Mouse (Mus musculus) bone marrow, adult 2 months (tissue): Measurements from ENCODE around the gene Me1. TPM values are rescaled to one million over a fixed set of nuclear protein-coding genes. Genes with fewer than 3 reads are reported as not detected.

Source experiments
- H3K27ac ChIP-seq: fragments of 200-500 bp; 2 replicates; pipeline ENCODE4 v1.5.1; 2012; ENCODE audit warnings: low read depth, mild to moderate bottlenecking, control low read depth, inconsistent platforms, low read length; ENCODE audit not compliant: control insufficient read depth, poor library complexity, insufficient read depth
- H3K4me1 ChIP-seq: fragments of 200-500 bp; 2 replicates; pipeline ENCODE4 v1.6.1; 2011; ENCODE audit warnings: low read length; ENCODE audit not compliant: control insufficient read depth, insufficient read depth
- H3K4me3 ChIP-seq: fragments of 200-500 bp; replicated peaks from 2 replicates; pipeline ENCODE3; 2011; ENCODE audit warnings: mild to moderate bottlenecking, low read depth, low read length, control low read depth; ENCODE audit not compliant: control insufficient read depth
- CTCF ChIP-seq: fragments of 200-500 bp; IDR thresholded peaks from 2 replicates; pipeline ENCODE4 v1.5.1; 2011; ENCODE audit warnings: low read length, control low read depth; ENCODE audit not compliant: control insufficient read depth, insufficient read depth
- POLR2A ChIP-seq: fragments of 200-500 bp; IDR thresholded peaks from 2 replicates; pipeline ENCODE4 v1.6.1; 2011; ENCODE audit warnings: low read depth, mild to moderate bottlenecking, control low read depth, low read length, borderline replicate concordance; ENCODE audit not compliant: control insufficient read depth
- WGBS: fragments of 180-500 bp; shearing (Covaris S2); methylation state at CpG from one replicate; pipeline ENCODE4 v1.1.7; 2018; 5-methylcytosine and 5-hydroxymethylcytosine counted together
- polyA plus RNA-seq: library from polyadenylated mRNA; stranded (reverse); fragments of >200 nt; gene quantifications from 2 replicates; pipeline ENCODE4 v1.2.4, GENCODE M21; 2011; ENCODE audit warnings: low replicate concordance; ENCODE audit not compliant: missing spikeins, insufficient read depth, insufficient read length

Gene Me1
- polyA plus RNA-seq, 1 experiment: 3.0 TPM

GRCm38 (mm10) chr9:86630352-86630931 is 65.3 kb downstream of the Me1 start:
- Histone ChIP-seq H3K4me1 (no peaks in the 10 kb centered on the region), H3K27ac (no peak overlapping the region), H3K4me3 (no peak overlapping the region)
- WGBS: 76% methylated on average over 5 of the region's 5 CpGs
- no peak for TF ChIP-seq CTCF
- no peak for TF ChIP-seq POLR2A

- no peak for TF ChIP-seq CTCF
- TF ChIP-seq POLR2A: no peak
- 85% methylated on average over 6 of the region's 6 CpGs for WGBS
- Histone ChIP-seq H3K4me1 (no peaks in the 10 kb centered on the region), H3K4me3 (no peak overlapping the region), H3K27ac (no peak overlapping the region)
Measured at GRCm38 (mm10) chr9:86629379-86629778, 66.4 kb downstream of the Me1 start.

GRCm38 (mm10) chr9:86627745-86628496 is 67.8 kb downstream of the Me1 start:
- no peaks in the 10 kb centered on the region for H3K4me1 ChIP-seq
- WGBS: 87% methylated on average over 10 of the region's 10 CpGs
- no peak overlapping the region for H3K27ac ChIP-seq
- H3K4me3 ChIP-seq: no peak overlapping the region
- no peak for TF ChIP-seq POLR2A
- TF ChIP-seq CTCF: no peak

- WGBS: 80% methylated on average over 3 of the region's 3 CpGs
- TF ChIP-seq CTCF: no peak
- Histone ChIP-seq H3K4me3 (no peak overlapping the region), H3K27ac (no peak overlapping the region), H3K4me1 (no peaks in the 10 kb centered on the region)
Measured at GRCm38 (mm10) chr9:86626906-86627305, 68.8 kb downstream of the Me1 start.

- TF ChIP-seq POLR2A: no peak
- TF ChIP-seq CTCF: no peak
- Histone ChIP-seq H3K27ac (no peak overlapping the region), H3K4me1 (no peaks in the 10 kb centered on the region), H3K4me3 (no peak overlapping the region)
- 76% methylated on average over 6 of the region's 6 CpGs for WGBS
Measured at GRCm38 (mm10) chr9:86624781-86625180, 71.0 kb downstream of the Me1 start.

GRCm38 (mm10) chr9:86624039-86624438 is 71.7 kb downstream of the Me1 start:
- WGBS: 57% methylated on average over 12 of the region's 12 CpGs
- TF ChIP-seq CTCF: no peak
- TF ChIP-seq POLR2A: no peak
- no peak overlapping the region for H3K4me3 ChIP-seq
- no peak overlapping the region for H3K27ac ChIP-seq
- no peaks in the 10 kb centered on the region for H3K4me1 ChIP-seq

- no peaks in the 10 kb centered on the region for H3K4me1 ChIP-seq
- no peak overlapping the region for H3K27ac ChIP-seq
- WGBS: 73% methylated on average over 2 of the region's 2 CpGs
- TF ChIP-seq CTCF: no peak
- no peak for TF ChIP-seq POLR2A
- H3K4me3 ChIP-seq: no peak overlapping the region
Measured at GRCm38 (mm10) chr9:86622062-86622461, 73.7 kb downstream of the Me1 start.

- H3K4me3 ChIP-seq: no peak overlapping the region
- H3K27ac ChIP-seq: no peak overlapping the region
- TF ChIP-seq CTCF (no peak), POLR2A (no peak)
- 84% methylated on average over 10 of the region's 10 CpGs for WGBS
- no peaks in the 10 kb centered on the region for H3K4me1 ChIP-seq
Measured at GRCm38 (mm10) chr9:86619341-86620139, 76.2 kb downstream of the Me1 start.
